Mouse (Mus musculus) embryonic facial prominence, embryonic 12.5 days (tissue): ENCODE results near the gene Rnf141. TPM values are rescaled to one million over a fixed set of nuclear protein-coding genes. Genes with fewer than 3 reads are reported as not detected.

Source experiments
- ATAC-seq: fragments of 200-750 bp; cut with Nextera tagmentation; 2 replicates; pipeline ENCODE4 v1.8.0; 2017; ENCODE audit not compliant: insufficient number of reproducible peaks, insufficient read depth, low FRiP score, low TSS enrichment
- H3K27ac ChIP-seq: fragments of 300-500 bp; sonication (generic); 2 replicates; pipeline ENCODE4 v1.5.1; 2016; ENCODE audit warnings: mild to moderate bottlenecking
- H3K27me3 ChIP-seq: fragments of 300-500 bp; sonication (generic); 2 replicates; pipeline ENCODE4 v1.6.1; 2016; ENCODE audit warnings: mild to moderate bottlenecking, moderate library complexity
- H3K36me3 ChIP-seq: fragments of 300-500 bp; sonication (generic); 2 replicates; pipeline ENCODE4 v1.6.1; 2016; ENCODE audit warnings: mild to moderate bottlenecking
- H3K4me1 ChIP-seq: fragments of 300-500 bp; sonication (generic); 2 replicates; pipeline ENCODE4 v1.6.1; 2016
- H3K4me2 ChIP-seq: fragments of 300-500 bp; sonication (generic); replicated peaks from 2 replicates; pipeline ENCODE4 v1.6.1; 2016; ENCODE audit warnings: mild to moderate bottlenecking, moderate library complexity
- H3K4me3 ChIP-seq: fragments of 300-500 bp; sonication (generic); 2 replicates; pipeline ENCODE4 v1.5.1; 2016; ENCODE audit warnings: mild to moderate bottlenecking
- H3K9ac ChIP-seq: fragments of 300-500 bp; sonication (generic); 2 replicates; pipeline ENCODE4 v1.6.1; 2016; ENCODE audit warnings: mild to moderate bottlenecking, moderate library complexity
- H3K9me3 ChIP-seq: fragments of 300-500 bp; sonication (generic); 2 replicates; pipeline ENCODE4 v1.6.1; 2016; ENCODE audit warnings: mild to moderate bottlenecking, moderate library complexity
- WGBS: fragments of 180-500 bp; shearing (Covaris S2); methylation state at CpG from one replicate; pipeline ENCODE4 v1.1.7; 2016; 5-methylcytosine and 5-hydroxymethylcytosine counted together
- polyA plus RNA-seq: library from polyadenylated mRNA; unstranded; fragments of >200 nt; fragmentation: Nextera tagmentation; extraction: Ambion mirVana; gene quantifications from 2 replicates; pipeline ENCODE4 v1.2.1, GENCODE M21; 2016

The Rnf141 gene
- polyA plus RNA-seq, 1 experiment from 2014 or later, result 19.9 TPM

DNA sequence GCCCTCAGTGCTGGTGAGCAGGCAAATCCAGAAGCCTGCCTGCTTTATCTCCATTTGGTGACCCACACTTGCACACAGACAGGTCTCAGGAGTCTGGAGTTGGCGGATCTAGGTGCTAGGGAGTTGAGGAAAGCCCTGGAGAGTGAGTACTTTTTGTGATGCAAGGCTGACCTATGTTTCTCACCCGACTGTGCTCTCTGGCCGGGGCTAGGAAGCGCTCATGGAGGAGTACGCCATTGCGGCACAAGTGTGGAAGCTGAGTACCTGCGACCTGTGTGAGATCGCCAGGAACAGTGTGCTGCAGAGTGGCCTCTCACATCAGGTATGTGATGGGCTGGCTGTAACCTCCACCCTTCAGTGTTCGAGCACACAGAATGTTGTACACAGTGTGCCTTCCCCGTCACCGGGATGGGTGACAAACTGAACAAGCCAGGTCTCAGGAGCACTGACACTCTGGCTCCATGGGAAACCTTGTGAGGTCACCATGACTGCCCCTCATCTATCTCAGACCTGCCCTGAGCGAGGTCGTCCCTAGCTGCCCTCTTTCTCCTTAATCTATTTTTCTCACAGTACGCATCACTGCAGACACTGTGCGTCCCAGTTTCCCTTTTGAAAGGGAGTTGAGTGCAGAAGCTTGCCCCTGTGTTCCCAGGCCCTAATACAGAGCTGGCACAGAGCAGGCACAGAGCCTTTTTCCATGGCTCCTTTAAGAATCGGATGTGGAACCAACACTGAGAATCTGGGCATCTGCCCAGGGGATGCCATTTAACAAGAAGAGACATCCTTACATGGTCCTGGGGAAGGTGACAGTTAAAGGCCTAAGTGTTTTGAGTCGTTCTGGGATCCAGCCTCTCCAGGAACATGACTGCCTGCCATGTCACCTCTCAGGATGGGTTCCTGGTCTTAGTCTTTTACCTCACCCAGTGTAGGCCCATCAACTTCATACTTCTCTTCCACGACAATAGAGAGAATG lies 34.4 kb downstream of the Rnf141 start:
- Histone ChIP-seq H3K9ac (no peak overlapping the region), H3K36me3 (peaks cover 5% of the 10 kb centered on the region; the same call in 1 of the 2 replicates), H3K9me3 (no peaks in the 10 kb centered on the region), H3K27ac (peak overlapping the region; percentile 62; the same call in 1 of the 2 replicates), H3K27me3 (no peaks in the 10 kb centered on the region), H3K4me1 (0 out of 2 replicates have a peak, but pooled peaks cover 5% of the 10 kb centered on the region), H3K4me2 (no peak overlapping the region), H3K4me3 (no peak overlapping the region)
- 84% methylated on average over 18 of the region's 18 CpGs for WGBS
- no peak for ATAC-seq

DNA sequence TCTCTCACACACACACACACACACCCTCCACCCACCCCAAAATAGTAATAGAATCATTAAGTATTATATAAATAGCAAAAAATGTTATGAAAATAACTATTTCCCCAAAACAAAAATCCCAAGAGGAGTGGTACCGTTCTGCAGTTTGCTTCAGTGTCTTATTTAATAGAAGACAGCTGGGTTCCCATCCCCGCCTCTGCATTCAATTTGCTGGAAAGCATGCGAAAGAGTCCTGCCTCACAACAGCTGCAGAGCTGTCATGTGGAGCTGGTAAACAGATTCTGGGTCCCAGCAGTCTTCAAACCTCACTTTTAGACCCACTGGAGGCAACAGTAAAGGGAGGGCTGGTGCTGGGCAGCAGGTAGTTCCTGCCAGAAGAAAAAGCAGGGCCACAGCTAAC lies 35.3 kb downstream of the Rnf141 start:
- Histone ChIP-seq H3K27me3 (no peaks in the 10 kb centered on the region), H3K9ac (no peak overlapping the region), H3K9me3 (no peaks in the 10 kb centered on the region), H3K27ac (peak overlapping the region; percentile 62), H3K4me1 (0 out of 2 replicates have a peak, but pooled peaks cover 5% of the 10 kb centered on the region), H3K36me3 (peaks cover 5% of the 10 kb centered on the region; the same call in 1 of the 2 replicates), H3K4me2 (no peak overlapping the region), H3K4me3 (no peak overlapping the region)
- 22% methylated on average over 3 of the region's 3 CpGs for WGBS
- ATAC-seq, result no peak; the same call in 1 of the 2 replicates

DNA sequence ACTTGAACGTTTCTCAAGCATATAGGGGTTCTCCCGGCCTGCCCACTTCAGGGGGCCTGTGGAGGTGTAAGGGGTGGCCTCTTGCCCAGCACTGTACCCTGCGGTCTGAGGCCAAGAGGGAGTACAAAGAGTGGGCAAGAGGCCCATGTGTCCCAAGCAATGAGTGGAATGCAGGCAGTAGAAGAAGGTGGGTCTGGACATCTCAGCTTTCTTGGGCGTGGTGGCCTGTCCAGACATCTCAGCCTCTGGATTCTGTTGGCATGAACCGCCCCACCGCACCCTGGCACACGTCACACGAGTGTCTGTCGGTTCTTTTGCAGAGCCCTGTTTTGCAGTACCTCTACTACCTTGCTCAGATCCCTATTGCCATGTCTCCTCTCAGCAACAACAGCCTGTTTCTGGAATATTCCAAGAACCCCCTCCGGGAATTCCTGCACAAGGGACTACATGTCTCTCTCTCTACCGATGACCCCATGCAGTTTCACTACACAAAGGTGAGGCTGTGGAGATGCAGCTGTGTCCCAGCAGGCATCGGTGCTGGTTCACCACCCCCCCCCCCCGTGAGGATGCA lies 36.7 kb downstream of the Rnf141 start:
- no peak overlapping the region for H3K4me2 ChIP-seq

DNA sequence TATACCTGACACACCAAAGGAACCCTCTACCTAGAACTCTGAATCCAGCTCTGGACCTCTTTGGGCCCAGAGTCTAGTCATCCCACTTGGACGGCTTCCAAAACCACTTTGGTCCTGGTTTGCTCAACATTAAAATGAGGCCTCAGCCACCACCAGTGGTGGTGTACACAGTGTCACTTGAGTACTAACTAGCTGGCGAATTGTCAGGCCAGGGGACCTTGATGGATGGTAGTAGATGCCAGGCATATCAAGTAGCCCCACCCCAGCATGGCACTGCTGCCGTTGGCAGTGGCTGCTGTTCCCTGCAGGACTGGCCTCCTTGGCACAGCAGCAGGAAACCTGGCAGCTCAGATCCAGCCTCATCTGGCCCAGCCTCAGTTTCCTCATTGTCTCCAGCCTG lies 40.0 kb downstream of the Rnf141 start:
- WGBS, result 81% methylated on average over 3 of the region's 3 CpGs
- Histone ChIP-seq H3K27me3 (no peaks in the 10 kb centered on the region), H3K4me1 (0 out of 2 replicates have a peak, but pooled peaks cover 3% of the 10 kb centered on the region), H3K4me2 (no peak overlapping the region), H3K27ac (no peak overlapping the region), H3K36me3 (no peaks in the 10 kb centered on the region), H3K4me3 (no peak overlapping the region), H3K9ac (no peak overlapping the region), H3K9me3 (no peaks in the 10 kb centered on the region)
- no peak for ATAC-seq

More for the DNA sequence above, 36.7 kb downstream of the Rnf141 start:
- H3K9me3 ChIP-seq, result no peaks in the 10 kb centered on the region
- H3K27ac ChIP-seq, result no peak overlapping the region
- H3K27me3 ChIP-seq, result no peaks in the 10 kb centered on the region
- no peak overlapping the region for H3K9ac ChIP-seq
- H3K36me3 ChIP-seq, result peaks cover 2% of the 10 kb centered on the region; the same call in 1 of the 2 replicates
- 92% methylated on average over 13 of the region's 13 CpGs for WGBS
- 0 out of 2 replicates have a peak, but pooled peaks cover 5% of the 10 kb centered on the region for H3K4me1 ChIP-seq
- ATAC-seq, result no peak
- H3K4me3 ChIP-seq, result no peak overlapping the region

DNA sequence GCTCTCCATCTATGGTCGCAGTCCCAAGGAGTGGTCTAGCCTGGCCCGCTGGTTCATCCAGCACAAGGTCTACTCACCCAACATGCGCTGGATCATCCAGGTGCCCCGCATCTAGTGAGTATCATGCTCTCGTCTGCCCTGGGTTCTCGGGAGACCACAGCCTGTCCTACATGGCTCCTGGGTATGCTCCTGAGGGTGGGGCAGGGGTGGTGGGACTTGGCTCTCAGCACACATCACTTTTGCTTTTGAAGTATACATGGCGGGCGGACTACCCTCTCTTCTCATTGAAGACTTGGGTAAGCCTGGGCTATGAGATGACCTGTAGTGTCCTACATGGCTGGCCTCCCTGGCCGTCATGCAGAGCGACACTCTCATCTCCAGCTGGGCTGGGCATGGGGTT lies 41.1 kb downstream of the Rnf141 start:
- Histone ChIP-seq H3K9me3 (no peaks in the 10 kb centered on the region), H3K9ac (no peak overlapping the region), H3K4me3 (no peak overlapping the region), H3K4me2 (no peak overlapping the region), H3K4me1 (0 out of 2 replicates have a peak, but pooled peaks cover 4% of the 10 kb centered on the region), H3K27ac (no peak overlapping the region), H3K36me3 (no peaks in the 10 kb centered on the region), H3K27me3 (no peaks in the 10 kb centered on the region)
- WGBS, result 92% methylated on average over 10 of the region's 10 CpGs
- no peak for ATAC-seq

GRCm38 (mm10) chr7:110801028-110801427 lies 43.2 kb downstream of the Rnf141 start:
- ATAC-seq, result no peak
- 0 out of 2 replicates have a peak, but pooled peaks cover 4% of the 10 kb centered on the region for H3K4me1 ChIP-seq
- WGBS, result 2% methylated on average over 4 of the region's 4 CpGs
- H3K4me3 ChIP-seq, result no peak overlapping the region
- no peaks in the 10 kb centered on the region for H3K27me3 ChIP-seq
- no peak overlapping the region for H3K27ac ChIP-seq
- H3K9me3 ChIP-seq, result no peaks in the 10 kb centered on the region
- H3K36me3 ChIP-seq, result no peaks in the 10 kb centered on the region
- no peak overlapping the region for H3K9ac ChIP-seq
- H3K4me2 ChIP-seq, result no peak overlapping the region

- 84% methylated on average over 11 of the region's 11 CpGs for WGBS
- H3K9me3 ChIP-seq, result no peaks in the 10 kb centered on the region
- no peak overlapping the region for H3K4me3 ChIP-seq
- H3K27ac ChIP-seq, result no peak overlapping the region
- no peak overlapping the region for H3K9ac ChIP-seq
- H3K4me1 ChIP-seq, result 0 out of 2 replicates have a peak, but pooled peaks cover 4% of the 10 kb centered on the region
- H3K36me3 ChIP-seq, result no peaks in the 10 kb centered on the region
- no peak overlapping the region for H3K4me2 ChIP-seq
- no peak for ATAC-seq
- no peaks in the 10 kb centered on the region for H3K27me3 ChIP-seq
Observed at GRCm38 (mm10) chr7:110797722-110798409, 46.4 kb downstream of the Rnf141 start.

GRCm38 (mm10) chr7:110796367-110797051 lies 47.7 kb downstream of the Rnf141 start:
- Histone ChIP-seq H3K36me3 (no peaks in the 10 kb centered on the region), H3K4me1 (0 out of 2 replicates have a peak, but pooled peaks cover 4% of the 10 kb centered on the region), H3K4me2 (no peak overlapping the region), H3K4me3 (no peak overlapping the region), H3K9ac (no peak overlapping the region), H3K27ac (no peak overlapping the region), H3K27me3 (no peaks in the 10 kb centered on the region), H3K9me3 (no peaks in the 10 kb centered on the region)
- 65% methylated on average over 12 of the region's 12 CpGs for WGBS
- ATAC-seq, result no peak

GRCm38 (mm10) chr7:110794722-110795121 lies 49.5 kb downstream of the Rnf141 start:
- no peak overlapping the region for H3K9ac ChIP-seq
- WGBS, result 76% methylated on average over 4 of the region's 4 CpGs
- no peak overlapping the region for H3K4me3 ChIP-seq
- no peaks in the 10 kb centered on the region for H3K27me3 ChIP-seq
- H3K9me3 ChIP-seq, result no peaks in the 10 kb centered on the region
- H3K4me2 ChIP-seq, result no peak overlapping the region
- no peaks in the 10 kb centered on the region for H3K36me3 ChIP-seq
- no peak overlapping the region for H3K27ac ChIP-seq
- no peak for ATAC-seq
- H3K4me1 ChIP-seq, result 0 out of 2 replicates have a peak, but pooled peaks cover 4% of the 10 kb centered on the region

DNA sequence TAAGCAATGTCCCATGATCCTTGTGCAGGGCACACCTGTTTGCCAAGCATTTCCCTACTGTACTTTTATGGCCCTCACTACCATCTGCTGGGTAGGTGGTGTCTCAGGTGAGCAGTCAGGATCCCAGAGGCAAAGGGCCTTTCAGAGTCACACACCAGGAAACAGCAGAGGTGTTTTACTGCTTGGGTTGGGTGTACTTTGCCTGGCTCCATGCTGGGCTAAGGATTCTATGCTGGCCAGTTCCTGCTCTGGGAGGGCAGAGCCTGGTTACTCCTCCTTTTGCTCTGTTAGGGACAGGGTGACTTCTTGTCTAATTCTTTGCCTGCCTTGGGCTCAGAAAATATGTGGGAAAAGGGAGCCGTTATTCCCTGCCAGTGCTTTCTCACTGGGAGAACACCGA lies 51.4 kb downstream of the Rnf141 start:
- H3K36me3 ChIP-seq, result no peaks in the 10 kb centered on the region
- WGBS, result 75% methylated on average over 2 of the region's 2 CpGs
- H3K9me3 ChIP-seq, result no peaks in the 10 kb centered on the region
- no peak overlapping the region for H3K27ac ChIP-seq
- no peaks in the 10 kb centered on the region for H3K27me3 ChIP-seq
- ATAC-seq, result no peak
- H3K9ac ChIP-seq, result no peak overlapping the region
- H3K4me2 ChIP-seq, result no peak overlapping the region
- no peak overlapping the region for H3K4me3 ChIP-seq
- no peaks in the 10 kb centered on the region for H3K4me1 ChIP-seq

GRCm38 (mm10) chr7:110792201-110792600 lies 52.1 kb downstream of the Rnf141 start:
- Histone ChIP-seq H3K4me3 (no peak overlapping the region), H3K27me3 (no peaks in the 10 kb centered on the region), H3K4me2 (no peak overlapping the region), H3K9me3 (no peaks in the 10 kb centered on the region), H3K27ac (no peak overlapping the region), H3K36me3 (no peaks in the 10 kb centered on the region), H3K4me1 (no peaks in the 10 kb centered on the region), H3K9ac (no peak overlapping the region)
- no peak for ATAC-seq
- WGBS, result 84% methylated on average over 5 of the region's 5 CpGs
